Mouse (Mus musculus): ENCODE data around the gene Kcnq2.

GRCm38 (mm10) chr2:181178471-181178870 lies 43.4 kb upstream of the Kcnq2 start:
- no peak for TF ChIP-seq CTCF (IDR thresholded peaks at IDR 0.05; ENCODE audit: control insufficient read depth, insufficient read depth, low read length)
- no peak for TF ChIP-seq POLR2A (IDR thresholded peaks at IDR 0.05; ENCODE audit: borderline replicate concordance, control insufficient read depth, low read depth, low read length)

Measured in bone marrow, adult 2 months (tissue).